Mouse (Mus musculus) heart, adult 2 months (tissue): ENCODE results near the gene Pdss2.

Experiments
- CTCF ChIP-seq: fragments of 200-600 bp; IDR thresholded peaks from 2 replicates; pipeline ENCODE4 v1.8.1; 2022; ENCODE audit warnings: antibody characterized with exemption, mild to moderate bottlenecking, moderate library complexity
- EP300 ChIP-seq: fragments of 200-500 bp; IDR thresholded peaks from 2 replicates; pipeline ENCODE4 v1.6.1; 2011; ENCODE audit warnings: low read depth, low read length, control low read depth; ENCODE audit not compliant: insufficient read depth
- POLR2A ChIP-seq: fragments of 200-500 bp; IDR thresholded peaks from 2 replicates; pipeline ENCODE4 v1.6.1; 2011; ENCODE audit warnings: mild to moderate bottlenecking, low read depth, low read length, control low read depth; ENCODE audit not compliant: insufficient read depth

DNA sequence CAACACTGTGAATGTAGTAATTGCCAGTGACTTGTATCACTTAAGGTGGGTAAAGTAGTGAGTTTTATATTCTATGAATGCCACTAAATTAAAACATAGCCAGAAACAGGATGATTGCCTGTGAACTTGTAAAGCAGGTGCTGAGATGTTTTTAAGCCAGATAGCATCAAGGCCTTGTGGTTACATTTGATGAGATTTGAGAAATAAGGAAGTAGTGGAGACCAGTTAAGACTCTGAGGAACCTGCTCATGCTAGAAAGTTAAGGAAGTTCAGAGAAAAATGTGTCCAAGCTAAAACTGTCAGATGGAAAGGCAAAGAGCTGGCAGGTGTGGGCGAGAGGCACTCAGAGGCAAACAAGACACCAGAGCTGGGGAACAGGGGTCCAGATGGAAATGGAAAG lies 184.8 kb downstream of the Pdss2 start:
- TF ChIP-seq POLR2A: no peak
- TF ChIP-seq CTCF: no peak
- TF ChIP-seq EP300: no peak
